Mouse (Mus musculus) kidney, postnatal 14 days (tissue): ENCODE measurements around the gene Hoxc13.
A peak's percentile ranks its signal among the peaks of the same experiment; 100 is the strongest.

Experiments used
- DNase-seq: peaks from one replicate; pipeline ENCODE4 v3.0.0; 2022; ENCODE audit warnings: mixed read lengths

The Hoxc13 gene

GRCm38 (mm10) chr15:102937036-102937666 is 16.2 kb downstream of the Hoxc13 start:
- DNase-seq = no peak

- no peak for DNase-seq
Measured at GRCm38 (mm10) chr15:102939256-102940155, 18.6 kb downstream of the Hoxc13 start.

GRCm38 (mm10) chr15:102942739-102943467 is 22.0 kb downstream of the Hoxc13 start:
- no peak for DNase-seq

- no peak for DNase-seq
Measured at GRCm38 (mm10) chr15:102943468-102943813, 22.5 kb downstream of the Hoxc13 start.

GRCm38 (mm10) chr15:102945185-102946077 is 24.5 kb downstream of the Hoxc13 start:
- DNase-seq = no peak

- DNase-seq = no peak
Measured at GRCm38 (mm10) chr15:102947276-102947675, 26.4 kb downstream of the Hoxc13 start.

GRCm38 (mm10) chr15:102948842-102949241 is 27.9 kb downstream of the Hoxc13 start:
- no peak for DNase-seq

- DNase-seq = no peak
Measured at GRCm38 (mm10) chr15:102949696-102950095, 28.8 kb downstream of the Hoxc13 start.

- no peak for DNase-seq
Measured at GRCm38 (mm10) chr15:102950877-102951276, 30.0 kb downstream of the Hoxc13 start.

- no peak for DNase-seq
Measured at GRCm38 (mm10) chr15:102953561-102953960, 32.7 kb downstream of the Hoxc13 start.

- no peak for DNase-seq
Measured at GRCm38 (mm10) chr15:102954192-102955006, 33.5 kb downstream of the Hoxc13 start, which contains the start of gene Hoxc11. TSS of gene Hoxc11 (plus strand) at chr15:102954427.

- DNase-seq = no peak
Measured at GRCm38 (mm10) chr15:102955007-102955382, 34.1 kb downstream of the Hoxc13 start.

GRCm38 (mm10) chr15:102955833-102956640 is 35.1 kb downstream of the Hoxc13 start:
- no peak for DNase-seq

GRCm38 (mm10) chr15:102956906-102957305 is 36.0 kb downstream of the Hoxc13 start:
- DNase-seq = no peak

- no peak for DNase-seq
Measured at GRCm38 (mm10) chr15:102959663-102960191, 38.8 kb downstream of the Hoxc13 start.

GRCm38 (mm10) chr15:102961728-102962127 is 40.8 kb downstream of the Hoxc13 start:
- no peak for DNase-seq

- no peak for DNase-seq
Measured at GRCm38 (mm10) chr15:102962492-102962891, 41.6 kb downstream of the Hoxc13 start.

GRCm38 (mm10) chr15:102963259-102963658 is 42.4 kb downstream of the Hoxc13 start:
- no peak for DNase-seq

GRCm38 (mm10) chr15:102963671-102964640 is 43.1 kb downstream of the Hoxc13 start:
- peak; percentile 82 for DNase-seq
